Mouse (Mus musculus): ENCODE measurements around the gene Medag. TPM values are rescaled to one million over a fixed set of nuclear protein-coding genes. Genes with fewer than 3 reads are reported as not detected.

Medag gene
- polyA plus RNA-seq, 1 experiment from 2014 or later = 0.75 TPM

DNA sequence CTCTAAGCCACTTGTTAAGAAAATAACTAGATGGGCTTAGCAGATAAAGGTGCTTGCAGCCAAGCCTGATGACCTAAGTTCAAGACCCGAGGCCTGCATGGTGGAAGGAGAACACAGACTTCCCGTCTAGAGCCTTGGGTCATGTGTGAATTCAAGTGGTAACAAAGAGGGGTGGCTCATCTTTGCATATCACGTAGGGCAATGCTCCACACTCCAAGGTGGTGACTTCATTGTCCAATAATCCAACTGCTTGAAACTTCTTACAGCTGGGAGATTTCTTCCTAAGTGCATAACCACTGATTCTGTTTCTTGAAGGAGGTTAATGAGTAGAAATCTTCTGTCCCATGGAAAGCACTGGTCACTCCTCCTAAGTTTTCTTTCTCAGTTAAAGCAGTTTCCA is 50.5 kb downstream of the Medag start:
- Histone ChIP-seq H3K4me1 (replicated peaks; ENCODE audit: control insufficient read depth, insufficient read depth, low read length) (peaks cover 4% of the 10 kb centered on the region; the same call in 1 of the 2 replicates), H3K4me2 (no peak overlapping the region), H3K9ac (ENCODE audit: low read depth, low read length) (no peak overlapping the region), H3K27ac (ENCODE audit: low read depth, low read length) (no peak overlapping the region), H3K9me3 (ENCODE audit: control insufficient read depth, low read length) (no peaks in the 10 kb centered on the region), H3K36me3 (ENCODE audit: control insufficient read depth, insufficient read depth, low read length) (no peaks in the 10 kb centered on the region), H3K4me3 (ENCODE audit: low read depth, low read length) (no peak overlapping the region), H3K27me3 (replicated peaks; ENCODE audit: control insufficient read depth, insufficient read depth, low read length) (no peaks in the 10 kb centered on the region)
- no peak for ATAC-seq (replicated peaks; ENCODE audit: low FRiP score)
- no peak for DNase-seq (ENCODE audit: low spot score)
- WGBS = 64% methylated on average over 3 of the region's 3 CpGs

DNA sequence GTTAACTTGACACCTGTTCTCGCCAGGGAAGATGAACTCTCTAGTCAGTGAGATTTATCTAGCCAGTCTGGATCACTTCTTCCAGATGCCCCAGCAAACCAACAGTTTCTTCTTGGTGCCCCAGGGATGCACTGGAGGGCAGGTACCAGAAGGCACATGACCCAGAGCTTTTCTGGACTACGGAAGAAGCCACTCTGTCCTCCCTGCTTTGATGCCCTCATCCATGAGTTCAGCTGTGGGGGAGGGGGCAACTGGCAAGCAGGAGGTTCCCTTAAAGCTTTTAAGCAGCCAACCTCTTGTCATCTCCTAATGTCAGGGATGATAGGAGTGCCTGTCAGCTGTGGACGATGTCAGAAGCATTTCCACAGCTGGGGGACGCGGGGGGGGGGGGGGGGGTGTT is 53.8 kb downstream of the Medag start:
- H3K27ac ChIP-seq (ENCODE audit: low read depth, low read length) = no peak overlapping the region
- no peak overlapping the region for H3K9ac ChIP-seq (ENCODE audit: low read depth, low read length)
- H3K36me3 ChIP-seq (ENCODE audit: control insufficient read depth, insufficient read depth, low read length) = no peaks in the 10 kb centered on the region
- no peaks in the 10 kb centered on the region for H3K9me3 ChIP-seq (ENCODE audit: control insufficient read depth, low read length)
- no peak overlapping the region for H3K4me3 ChIP-seq (ENCODE audit: low read depth, low read length)
- no peak for ATAC-seq (replicated peaks; ENCODE audit: low FRiP score)
- no peak overlapping the region for H3K4me2 ChIP-seq
- H3K27me3 ChIP-seq (replicated peaks; ENCODE audit: control insufficient read depth, insufficient read depth, low read length) = no peaks in the 10 kb centered on the region
- WGBS = 41% methylated on average over 5 of the region's 5 CpGs
- no peak for DNase-seq (ENCODE audit: low spot score)
- no peaks in the 10 kb centered on the region for H3K4me1 ChIP-seq (replicated peaks; ENCODE audit: control insufficient read depth, insufficient read depth, low read length)

DNA sequence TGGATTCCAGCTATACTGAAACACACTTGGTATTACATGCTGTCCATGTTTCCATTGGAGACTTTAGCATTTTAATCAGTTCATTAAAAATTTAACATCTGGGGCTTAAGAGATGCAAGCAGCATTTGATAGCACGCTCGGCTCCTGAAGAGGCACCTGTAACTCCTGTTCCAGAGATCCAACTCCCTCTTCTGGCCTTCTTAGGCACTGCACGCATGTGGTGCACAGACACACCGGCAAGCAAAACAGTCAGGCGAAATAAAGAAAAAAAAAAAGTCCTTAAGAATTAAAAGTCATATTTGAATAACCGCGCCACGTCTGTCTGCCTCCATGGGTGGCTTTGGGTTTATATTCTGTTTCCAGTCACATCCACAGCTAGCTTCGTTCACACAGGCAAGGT is 62.6 kb downstream of the Medag start:
- Histone ChIP-seq H3K36me3 (ENCODE audit: control insufficient read depth, insufficient read depth, low read length) (no peaks in the 10 kb centered on the region), H3K4me1 (replicated peaks; ENCODE audit: control insufficient read depth, insufficient read depth, low read length) (no peaks in the 10 kb centered on the region), H3K27me3 (replicated peaks; ENCODE audit: control insufficient read depth, insufficient read depth, low read length) (no peaks in the 10 kb centered on the region), H3K4me3 (ENCODE audit: low read depth, low read length) (no peak overlapping the region), H3K9me3 (ENCODE audit: control insufficient read depth, low read length) (no peaks in the 10 kb centered on the region; the same call in 1 of the 2 replicates), H3K27ac (ENCODE audit: low read depth, low read length) (no peak overlapping the region), H3K9ac (ENCODE audit: low read depth, low read length) (no peak overlapping the region), H3K4me2 (no peak overlapping the region)
- no peak for ATAC-seq (replicated peaks; ENCODE audit: low FRiP score)
- WGBS = 93% methylated on average over 9 of the region's 9 CpGs
- no peak for DNase-seq (ENCODE audit: low spot score)

DNA sequence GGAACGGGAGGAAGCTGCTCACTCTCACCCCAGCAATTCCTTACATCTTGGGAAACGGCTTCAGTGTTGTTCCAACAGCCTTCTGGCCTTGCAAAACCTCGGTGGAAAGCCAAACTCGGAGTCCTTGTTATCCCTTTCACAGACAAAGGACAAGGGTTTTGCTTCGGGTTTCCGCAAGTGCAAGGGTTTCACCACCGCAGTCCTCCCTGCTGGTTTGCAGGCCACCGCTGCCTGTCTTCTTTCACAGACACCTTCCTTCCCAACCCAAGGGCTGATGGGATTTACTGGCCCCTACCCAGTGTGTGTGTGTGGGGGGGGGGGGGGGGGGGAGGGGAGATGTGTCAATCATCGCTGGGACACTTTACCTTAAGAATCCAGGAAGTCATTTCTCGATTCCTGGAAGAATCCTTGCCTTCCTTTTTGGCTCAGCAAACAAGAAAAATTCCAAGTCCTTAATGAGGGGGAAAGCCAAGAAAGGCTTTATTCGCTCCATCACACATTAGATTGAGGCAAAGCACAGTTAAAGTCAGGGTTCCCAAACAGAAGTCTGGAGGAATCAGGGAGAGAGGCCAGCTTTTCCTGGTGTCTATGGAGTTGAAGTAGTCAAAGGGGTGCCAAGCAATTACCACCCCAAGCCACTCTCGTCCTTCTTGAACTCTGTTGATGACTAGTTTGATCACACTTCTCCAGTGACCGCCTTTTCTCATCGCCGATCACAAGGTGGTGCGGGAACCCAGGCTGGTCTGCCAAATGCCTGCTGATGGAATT is 63.3 kb downstream of the Medag start:
- no peaks in the 10 kb centered on the region for H3K4me1 ChIP-seq (replicated peaks; ENCODE audit: control insufficient read depth, insufficient read depth, low read length)
- H3K4me3 ChIP-seq (ENCODE audit: low read depth, low read length) = no peak overlapping the region
- H3K27me3 ChIP-seq (replicated peaks; ENCODE audit: control insufficient read depth, insufficient read depth, low read length) = no peaks in the 10 kb centered on the region
- no peak overlapping the region for H3K27ac ChIP-seq (ENCODE audit: low read depth, low read length)
- ATAC-seq (replicated peaks; ENCODE audit: low FRiP score) (no peak), DNase-seq (ENCODE audit: low spot score) (no peak)
- no peaks in the 10 kb centered on the region for H3K36me3 ChIP-seq (ENCODE audit: control insufficient read depth, insufficient read depth, low read length)
- no peak overlapping the region for H3K4me2 ChIP-seq
- 87% methylated on average over 16 of the region's 16 CpGs for WGBS
- no peak overlapping the region for H3K9ac ChIP-seq (ENCODE audit: low read depth, low read length)
- H3K9me3 ChIP-seq (ENCODE audit: control insufficient read depth, low read length) = no peaks in the 10 kb centered on the region; the same call in 1 of the 2 replicates

Other genes starting within 250 kb of the Medag start
- 53.2 and 62.3 TPM in 2 replicates for gene Uspl1, start 227.4 kb upstream of the Medag start, polyA plus RNA-seq (2014; fragmentation: Nextera tagmentation; extraction: Ambion mirVana)
- gene Hmgb1, start 227.3 kb upstream of the Medag start, polyA plus RNA-seq (2014; fragmentation: Nextera tagmentation; extraction: Ambion mirVana) = 1,278 and 1,318 TPM in 2 replicates
- gene Alox5ap, start 147.0 kb upstream of the Medag start, polyA plus RNA-seq (2014; fragmentation: Nextera tagmentation; extraction: Ambion mirVana) = 20.7 and 24.4 TPM in 2 replicates
- 0.48 and 0.62 TPM in 2 replicates for gene Tex26, start 27.9 kb downstream of the Medag start, polyA plus RNA-seq (2014; fragmentation: Nextera tagmentation; extraction: Ambion mirVana)
- gene Wdr95, start 116.9 kb downstream of the Medag start, polyA plus RNA-seq (2014; fragmentation: Nextera tagmentation; extraction: Ambion mirVana) = not detected in 2 replicates
- gene Hsph1, start 224.6 kb downstream of the Medag start, polyA plus RNA-seq (2014; fragmentation: Nextera tagmentation; extraction: Ambion mirVana) = 116 and 119 TPM in 2 replicates